Mouse (Mus musculus): ENCODE results near the gene Rab11fip3.

DNA sequence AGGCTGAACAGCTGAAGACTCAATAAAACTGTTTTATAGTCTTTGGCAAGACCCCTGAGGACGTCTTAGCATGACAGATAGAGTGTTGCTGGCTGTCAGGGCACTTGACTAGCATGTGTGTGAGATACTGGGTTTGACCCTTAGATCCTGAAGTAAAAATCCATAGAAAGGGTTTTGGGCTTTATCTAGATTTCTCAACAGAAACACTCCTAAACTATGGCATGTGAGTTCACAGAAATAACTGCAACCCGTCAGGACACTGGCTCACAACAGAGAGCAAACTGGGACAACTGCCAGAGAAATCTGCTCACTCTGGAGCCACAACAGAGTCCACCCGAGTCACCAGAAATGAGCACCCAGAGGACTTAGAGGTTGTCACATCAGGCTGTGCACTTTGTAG lies 101.7 kb downstream of the Rab11fip3 start:
- no peak for TF ChIP-seq EP300 (optimal IDR thresholded peaks at IDR 0.05)
- no peak for TF ChIP-seq CTCF (IDR thresholded peaks at IDR 0.05; ENCODE audit: low read depth)
